Mouse (Mus musculus): ENCODE results near the gene Glyctk.

DNA sequence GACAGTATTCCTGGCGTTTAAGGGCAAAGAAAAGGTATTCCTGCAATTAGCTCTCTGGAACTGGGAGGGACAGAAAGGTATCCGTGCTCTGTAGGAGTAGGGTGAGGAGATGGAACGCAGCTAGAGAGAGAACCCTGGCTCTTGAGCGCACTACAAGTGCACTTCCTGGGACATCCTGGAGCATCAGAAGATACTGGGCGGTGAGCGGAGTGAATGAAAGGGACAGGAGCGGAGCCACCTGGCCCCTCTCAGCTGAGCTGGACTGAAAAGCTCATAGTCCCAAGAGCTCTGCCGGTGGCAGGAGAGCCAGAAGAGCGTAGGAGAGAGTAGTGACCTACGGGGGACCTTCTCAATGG lies 8.6 kb downstream of the Glyctk start:
- no peak for TF ChIP-seq CTCF (IDR thresholded peaks at IDR 0.05; ENCODE audit: borderline replicate concordance, insufficient read depth, low read depth, low read length)
- no peak for TF ChIP-seq POLR2A (IDR thresholded peaks at IDR 0.05; ENCODE audit: borderline replicate concordance, insufficient read depth, low read length)

All from cerebellum, adult 2 months (tissue).